Mouse (Mus musculus): ENCODE data around the gene Acot12. TPM values are rescaled to one million over a fixed set of nuclear protein-coding genes. Genes with fewer than 3 reads are reported as not detected.

Acot12 gene
- polyA plus RNA-seq, 1 experiment from 2014 or later: 0.34 TPM

DNA sequence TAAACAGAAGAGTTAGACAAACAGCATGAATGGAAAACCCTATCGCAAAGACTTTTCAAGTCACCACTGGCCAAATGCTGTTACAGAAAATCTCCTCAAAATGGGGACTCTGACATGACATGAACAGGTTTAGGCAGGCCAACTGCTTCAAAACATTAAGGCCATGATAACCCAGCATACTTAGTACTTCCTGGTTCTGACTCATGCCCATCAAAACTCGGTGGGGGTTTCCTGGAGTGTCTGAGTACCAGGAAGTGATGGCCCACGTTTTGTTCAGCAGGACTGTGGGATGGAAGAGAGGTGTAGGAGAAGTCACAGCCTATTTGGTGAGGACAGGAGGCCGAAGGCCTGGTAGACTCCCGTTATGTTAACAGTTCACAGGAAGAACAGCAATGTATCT, 60.4 kb downstream of the Acot12 start:
- H3K4me2 ChIP-seq (ENCODE audit: low read depth, low read length): no peak overlapping the region
- 79% methylated on average over 5 of the region's 5 CpGs for WGBS
- no peak overlapping the region for H3K4me3 ChIP-seq (replicated peaks; ENCODE audit: low read length)
- H3K4me1 ChIP-seq (ENCODE audit: control insufficient read depth, insufficient read depth, low read length): peaks cover 4% of the 10 kb centered on the region; the same call in 1 of the 2 replicates
- no peak for ATAC-seq (ENCODE audit: insufficient read depth, low FRiP score)
- H3K27me3 ChIP-seq (ENCODE audit: control insufficient read depth, insufficient read depth, low read length): no peaks in the 10 kb centered on the region
- H3K36me3 ChIP-seq (ENCODE audit: control insufficient read depth, insufficient read depth, low read length): peaks cover 15% of the 10 kb centered on the region
- H3K9ac ChIP-seq (ENCODE audit: low read length): no peak overlapping the region
- no peaks in the 10 kb centered on the region for H3K9me3 ChIP-seq (replicated peaks; ENCODE audit: control insufficient read depth, low read length)
- no peak overlapping the region for H3K27ac ChIP-seq (ENCODE audit: low read length)

DNA sequence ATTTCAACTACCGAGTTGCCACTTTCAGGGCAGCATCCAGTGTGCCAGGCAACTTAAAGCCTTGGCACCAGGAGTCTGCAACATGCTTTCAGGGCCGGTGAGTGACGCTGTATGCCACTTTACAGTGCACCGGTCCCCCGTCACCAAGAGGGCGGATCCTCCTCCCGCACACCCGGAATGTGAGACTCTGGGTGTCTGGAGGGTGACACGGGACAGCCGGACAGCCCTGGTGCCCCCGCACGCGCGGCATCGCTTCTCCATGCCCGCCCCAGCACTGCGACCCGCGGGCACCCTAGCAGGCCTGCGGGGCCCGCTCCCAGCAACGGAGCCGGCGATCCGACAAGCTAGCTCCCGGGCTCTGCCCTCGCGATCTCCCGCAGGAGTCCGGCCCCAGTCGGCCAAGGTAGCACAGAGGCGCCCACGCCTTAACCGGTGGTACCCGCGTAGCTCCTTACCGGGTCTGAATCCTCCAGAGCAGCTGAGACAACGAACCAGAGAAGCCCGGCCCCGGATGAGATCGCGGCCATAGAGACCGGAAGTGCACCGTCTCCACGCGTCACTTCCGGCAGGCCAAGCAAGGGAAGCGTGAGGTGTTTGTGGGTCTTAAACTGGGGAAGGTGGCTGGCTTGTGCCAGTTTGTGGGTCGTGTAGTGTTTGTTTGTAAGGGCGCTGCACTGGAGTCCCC, 66.0 kb downstream of the Acot12 start, which contains the start of gene Zcchc9:
Zcchc9 (minus strand) TSS at position 551 of the 685 bp plus-strand sequence.
- Histone ChIP-seq H3K27ac (ENCODE audit: low read length) (peak within 1 kb of the TSS; percentile 95), H3K9ac (ENCODE audit: low read length) (peak within 1 kb of the TSS; percentile 97), H3K4me2 (ENCODE audit: low read depth, low read length) (peak within 1 kb of the TSS; percentile 89), H3K36me3 (ENCODE audit: control insufficient read depth, insufficient read depth, low read length) (peaks cover 15% of the 10 kb centered on the region), H3K4me1 (ENCODE audit: control insufficient read depth, insufficient read depth, low read length) (peaks cover 4% of the 10 kb centered on the region; the same call in 1 of the 2 replicates), H3K4me3 (replicated peaks; ENCODE audit: low read length) (peak within 1 kb of the TSS; percentile 99), H3K27me3 (ENCODE audit: control insufficient read depth, insufficient read depth, low read length) (no peaks in the 10 kb centered on the region), H3K9me3 (replicated peaks; ENCODE audit: control insufficient read depth, low read length) (no peaks in the 10 kb centered on the region)
- peak; percentile 98 for ATAC-seq (ENCODE audit: insufficient read depth, low FRiP score)
- WGBS: under 1% methylated on average over 50 of the region's 50 CpGs

DNA sequence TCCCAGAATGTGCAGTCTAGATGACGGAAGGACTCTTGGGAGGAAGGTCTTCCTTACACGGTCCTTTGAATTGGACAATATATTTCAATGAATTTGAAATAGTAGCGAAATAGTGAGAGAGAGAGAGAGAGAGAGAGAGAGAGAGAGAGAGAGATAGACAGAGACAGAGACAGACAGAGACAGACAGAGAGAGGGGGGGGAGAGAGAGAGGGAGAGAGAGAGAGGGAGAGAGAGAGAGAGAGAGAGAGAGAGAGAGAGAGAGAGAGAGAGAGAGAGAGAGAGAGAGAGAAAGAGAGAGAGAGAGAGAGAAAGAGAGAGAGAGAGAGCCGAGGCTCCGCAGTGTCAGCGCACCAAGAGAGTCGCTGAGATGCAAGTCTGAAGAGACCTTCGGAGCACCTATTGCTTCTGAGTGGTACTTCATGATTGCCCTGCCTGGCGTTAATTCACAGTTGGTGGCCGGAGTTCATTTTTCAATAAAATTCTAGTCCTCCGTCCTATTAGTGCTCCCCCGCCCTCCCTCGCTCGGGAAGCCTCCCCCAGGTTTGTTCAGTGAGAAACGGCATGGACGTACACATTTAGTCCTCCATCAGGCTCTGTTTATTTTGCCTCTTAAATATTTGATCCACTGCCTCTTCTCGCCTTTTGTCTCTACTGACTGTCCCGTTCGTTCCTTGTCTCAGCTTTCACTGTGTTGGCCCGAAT, 66.7 kb downstream of the Acot12 start:
- Histone ChIP-seq H3K9ac (ENCODE audit: low read length) (peak overlapping the region; percentile 97), H3K9me3 (replicated peaks; ENCODE audit: control insufficient read depth, low read length) (no peaks in the 10 kb centered on the region), H3K27me3 (ENCODE audit: control insufficient read depth, insufficient read depth, low read length) (no peaks in the 10 kb centered on the region), H3K4me1 (ENCODE audit: control insufficient read depth, insufficient read depth, low read length) (peaks cover 4% of the 10 kb centered on the region; the same call in 1 of the 2 replicates), H3K36me3 (ENCODE audit: control insufficient read depth, insufficient read depth, low read length) (peaks cover 15% of the 10 kb centered on the region), H3K4me2 (ENCODE audit: low read depth, low read length) (peak overlapping the region; percentile 89), H3K4me3 (replicated peaks; ENCODE audit: low read length) (peak overlapping the region; percentile 99), H3K27ac (ENCODE audit: low read length) (peak overlapping the region; percentile 95)
- WGBS: 14% methylated on average over 20 of the region's 20 CpGs
- no peak for ATAC-seq (ENCODE audit: insufficient read depth, low FRiP score)

DNA sequence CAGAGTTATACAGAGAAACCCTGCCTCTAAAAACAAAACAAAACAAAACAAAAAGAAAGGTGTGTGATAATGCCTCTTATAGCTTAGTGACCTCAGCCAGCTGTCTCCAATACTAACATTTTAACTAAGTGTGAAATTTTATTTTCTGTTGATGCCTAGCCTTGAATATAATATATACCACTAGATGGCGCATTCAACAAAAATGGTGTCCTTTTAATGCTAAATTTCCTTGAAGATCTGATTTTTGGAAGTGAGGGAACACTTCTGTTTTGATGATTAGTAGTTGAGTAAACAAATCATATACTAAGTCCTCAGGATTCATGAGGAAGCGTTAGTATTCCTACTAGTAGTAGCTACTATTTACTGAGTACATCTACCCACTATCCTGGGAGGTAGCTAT, 68.2 kb downstream of the Acot12 start:
- H3K36me3 ChIP-seq (ENCODE audit: control insufficient read depth, insufficient read depth, low read length): peaks cover 11% of the 10 kb centered on the region
- 34% methylated on average over 2 of the region's 2 CpGs for WGBS
- no peak overlapping the region for H3K4me2 ChIP-seq (ENCODE audit: low read depth, low read length)
- no peaks in the 10 kb centered on the region for H3K27me3 ChIP-seq (ENCODE audit: control insufficient read depth, insufficient read depth, low read length)
- H3K4me3 ChIP-seq (replicated peaks; ENCODE audit: low read length): no peak overlapping the region
- no peak for ATAC-seq (ENCODE audit: insufficient read depth, low FRiP score)
- peaks cover 4% of the 10 kb centered on the region; the same call in 1 of the 2 replicates for H3K4me1 ChIP-seq (ENCODE audit: control insufficient read depth, insufficient read depth, low read length)
- H3K9me3 ChIP-seq (replicated peaks; ENCODE audit: control insufficient read depth, low read length): no peaks in the 10 kb centered on the region
- no peak overlapping the region for H3K27ac ChIP-seq (ENCODE audit: low read length)
- H3K9ac ChIP-seq (ENCODE audit: low read length): no peak overlapping the region

DNA sequence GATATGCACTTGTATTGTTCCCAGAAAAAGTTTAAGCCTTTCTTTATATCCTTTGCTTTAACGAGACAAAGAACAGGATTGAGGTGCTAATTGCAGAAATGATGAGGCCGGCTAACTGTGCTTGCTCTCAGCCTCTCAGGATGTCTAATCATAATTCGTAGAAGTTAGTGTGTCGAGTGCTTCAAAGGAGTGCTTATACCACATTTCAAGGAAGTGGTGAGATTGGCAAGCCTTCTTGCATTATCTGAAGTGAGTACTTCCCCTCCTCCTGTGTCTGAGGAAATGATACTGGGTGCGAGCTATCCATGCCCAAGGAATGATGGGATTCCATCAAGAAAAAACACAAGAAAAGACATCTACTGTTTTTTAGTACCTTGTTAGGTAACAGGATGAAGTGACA, 73.4 kb downstream of the Acot12 start:
- WGBS: 81% methylated on average over 5 of the region's 5 CpGs
- H3K4me3 ChIP-seq (replicated peaks; ENCODE audit: low read length): no peak overlapping the region
- no peak overlapping the region for H3K9ac ChIP-seq (ENCODE audit: low read length)
- no peak overlapping the region for H3K4me2 ChIP-seq (ENCODE audit: low read depth, low read length)
- no peak overlapping the region for H3K27ac ChIP-seq (ENCODE audit: low read length)
- no peaks in the 10 kb centered on the region for H3K9me3 ChIP-seq (replicated peaks; ENCODE audit: control insufficient read depth, low read length)
- no peaks in the 10 kb centered on the region for H3K27me3 ChIP-seq (ENCODE audit: control insufficient read depth, insufficient read depth, low read length)
- H3K36me3 ChIP-seq (ENCODE audit: control insufficient read depth, insufficient read depth, low read length): no peaks in the 10 kb centered on the region
- no peaks in the 10 kb centered on the region for H3K4me1 ChIP-seq (ENCODE audit: control insufficient read depth, insufficient read depth, low read length)
- ATAC-seq (ENCODE audit: insufficient read depth, low FRiP score): no peak

DNA sequence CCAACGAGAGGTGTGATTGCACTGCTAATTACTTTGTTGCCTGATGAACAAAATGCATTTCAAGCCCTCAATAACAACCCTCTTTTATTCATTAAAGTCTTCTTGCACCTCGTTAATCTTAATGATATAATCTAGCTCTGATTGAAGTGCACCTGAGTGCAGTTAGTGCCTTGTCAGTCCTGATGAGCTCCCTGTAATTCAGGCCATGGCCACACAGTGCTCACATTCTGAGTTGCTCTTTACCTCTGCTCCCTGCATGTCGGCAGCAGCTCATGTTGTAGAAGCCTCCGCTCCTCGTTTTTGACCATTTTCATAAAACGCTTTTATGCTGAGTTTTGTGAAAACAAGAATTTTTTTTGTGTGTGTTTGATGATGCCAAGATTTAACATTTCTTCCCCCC, 82.4 kb downstream of the Acot12 start:
- H3K27ac ChIP-seq (ENCODE audit: low read length): no peak overlapping the region
- no peaks in the 10 kb centered on the region for H3K9me3 ChIP-seq (replicated peaks; ENCODE audit: control insufficient read depth, low read length)
- no peak overlapping the region for H3K4me2 ChIP-seq (ENCODE audit: low read depth, low read length)
- H3K4me1 ChIP-seq (ENCODE audit: control insufficient read depth, insufficient read depth, low read length): no peaks in the 10 kb centered on the region
- no peak overlapping the region for H3K9ac ChIP-seq (ENCODE audit: low read length)
- H3K4me3 ChIP-seq (replicated peaks; ENCODE audit: low read length): no peak overlapping the region
- no peaks in the 10 kb centered on the region for H3K36me3 ChIP-seq (ENCODE audit: control insufficient read depth, insufficient read depth, low read length)
- ATAC-seq (ENCODE audit: insufficient read depth, low FRiP score): no peak
- 79% methylated on average over 6 of the region's 6 CpGs for WGBS
- no peaks in the 10 kb centered on the region for H3K27me3 ChIP-seq (ENCODE audit: control insufficient read depth, insufficient read depth, low read length)

DNA sequence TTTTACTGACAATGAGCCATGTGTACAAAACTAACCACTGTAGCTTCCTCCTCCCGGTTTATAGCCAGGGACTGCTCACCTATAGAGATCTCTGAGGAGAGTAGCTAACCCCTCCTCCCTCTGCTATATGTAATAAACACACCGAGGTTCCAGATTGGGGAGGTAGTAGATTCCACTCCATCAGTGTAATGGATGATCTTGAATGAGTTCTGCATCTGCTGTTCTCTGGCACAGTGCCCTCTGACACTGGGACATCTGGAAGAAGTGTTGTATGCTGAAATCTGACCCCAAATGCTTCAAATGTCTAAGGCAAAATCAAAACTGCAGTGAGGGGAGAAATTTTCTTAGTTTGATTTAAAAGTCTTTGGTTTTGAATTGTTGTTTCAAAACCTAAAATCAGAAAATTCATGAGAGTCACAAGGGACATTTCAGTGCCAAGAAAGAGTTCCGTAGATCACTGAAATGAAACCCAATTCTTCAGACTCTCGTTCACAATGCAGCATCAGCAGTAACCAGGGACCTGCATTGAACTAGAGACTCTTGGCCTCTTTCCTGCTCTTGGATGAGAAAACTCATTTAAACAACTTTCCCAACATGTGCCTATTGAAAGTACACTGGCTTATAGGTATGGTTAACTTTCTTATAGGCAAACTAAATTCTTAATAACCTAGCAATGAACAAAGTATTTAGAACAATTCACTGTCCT, 83.7 kb downstream of the Acot12 start:
- H3K36me3 ChIP-seq (ENCODE audit: control insufficient read depth, insufficient read depth, low read length): no peaks in the 10 kb centered on the region
- ATAC-seq (ENCODE audit: insufficient read depth, low FRiP score): no peak; the same call in 1 of the 2 replicates

DNA sequence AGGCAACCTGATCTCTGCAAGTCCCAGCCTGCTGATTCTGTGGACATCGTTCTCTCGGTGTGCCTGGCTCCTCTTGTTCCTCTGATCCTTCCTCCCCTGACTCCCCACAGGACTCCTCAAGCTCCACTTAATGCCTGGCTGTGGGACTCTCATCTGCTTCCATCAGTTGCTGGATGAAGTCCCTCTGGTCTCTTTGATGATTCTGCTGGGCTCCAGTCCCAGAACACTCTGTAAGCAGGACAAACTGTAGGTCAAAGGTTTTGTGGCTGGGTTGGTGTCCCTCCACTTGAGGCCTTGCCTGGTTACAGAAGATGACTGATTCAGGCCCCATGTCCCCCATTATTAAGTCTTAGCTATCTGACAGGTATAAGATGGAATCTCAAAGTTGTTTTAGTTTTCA, 84.8 kb downstream of the Acot12 start:
- Histone ChIP-seq H3K27me3 (ENCODE audit: control insufficient read depth, insufficient read depth, low read length) (no peaks in the 10 kb centered on the region), H3K4me3 (replicated peaks; ENCODE audit: low read length) (no peak overlapping the region), H3K9me3 (replicated peaks; ENCODE audit: control insufficient read depth, low read length) (no peaks in the 10 kb centered on the region), H3K4me2 (ENCODE audit: low read depth, low read length) (no peak overlapping the region), H3K27ac (ENCODE audit: low read length) (no peak overlapping the region), H3K36me3 (ENCODE audit: control insufficient read depth, insufficient read depth, low read length) (no peaks in the 10 kb centered on the region), H3K4me1 (ENCODE audit: control insufficient read depth, insufficient read depth, low read length) (no peaks in the 10 kb centered on the region), H3K9ac (ENCODE audit: low read length) (no peak overlapping the region)
- 87% methylated on average over 2 of the region's 2 CpGs for WGBS
- ATAC-seq (ENCODE audit: insufficient read depth, low FRiP score): no peak

More for the DNA sequence above, 83.7 kb downstream of the Acot12 start:
- WGBS: 47% methylated on average over 4 of the region's 4 CpGs
- Histone ChIP-seq H3K4me3 (replicated peaks; ENCODE audit: low read length) (no peak overlapping the region), H3K9me3 (replicated peaks; ENCODE audit: control insufficient read depth, low read length) (no peaks in the 10 kb centered on the region), H3K4me2 (ENCODE audit: low read depth, low read length) (no peak overlapping the region), H3K9ac (ENCODE audit: low read length) (no peak overlapping the region), H3K27me3 (ENCODE audit: control insufficient read depth, insufficient read depth, low read length) (no peaks in the 10 kb centered on the region), H3K27ac (ENCODE audit: low read length) (no peak overlapping the region), H3K4me1 (ENCODE audit: control insufficient read depth, insufficient read depth, low read length) (no peaks in the 10 kb centered on the region)

DNA sequence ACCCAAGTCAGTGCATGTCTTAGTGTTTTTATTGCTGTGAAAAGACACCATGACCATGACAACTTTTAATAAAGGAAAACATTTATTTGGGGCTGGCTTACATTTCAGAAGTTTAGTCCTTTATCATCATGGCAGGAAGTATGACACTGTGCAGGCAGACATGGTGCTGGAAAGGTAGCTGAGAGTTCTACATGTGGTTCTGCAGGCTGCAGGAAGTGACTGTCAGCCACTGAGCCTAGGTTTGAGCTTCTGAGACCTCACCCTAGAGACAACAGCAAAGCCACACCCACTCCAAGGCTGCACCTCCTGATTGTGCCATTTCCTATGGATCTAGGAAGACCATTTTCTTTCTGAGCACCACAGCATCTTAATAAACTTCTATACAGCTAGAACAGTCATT, 86.6 kb downstream of the Acot12 start:
- no peak overlapping the region for H3K4me3 ChIP-seq (replicated peaks; ENCODE audit: low read length)
- H3K9ac ChIP-seq (ENCODE audit: low read length): no peak overlapping the region
- no peak for ATAC-seq (ENCODE audit: insufficient read depth, low FRiP score)
- no peak overlapping the region for H3K27ac ChIP-seq (ENCODE audit: low read length)
- H3K4me1 ChIP-seq (ENCODE audit: control insufficient read depth, insufficient read depth, low read length): no peaks in the 10 kb centered on the region
- no peaks in the 10 kb centered on the region for H3K9me3 ChIP-seq (replicated peaks; ENCODE audit: control insufficient read depth, low read length)
- no peaks in the 10 kb centered on the region for H3K27me3 ChIP-seq (ENCODE audit: control insufficient read depth, insufficient read depth, low read length)
- no peak overlapping the region for H3K4me2 ChIP-seq (ENCODE audit: low read depth, low read length)
- no peaks in the 10 kb centered on the region for H3K36me3 ChIP-seq (ENCODE audit: control insufficient read depth, insufficient read depth, low read length)
